Mouse (Mus musculus): ENCODE measurements around the gene Ubn1.

DNA sequence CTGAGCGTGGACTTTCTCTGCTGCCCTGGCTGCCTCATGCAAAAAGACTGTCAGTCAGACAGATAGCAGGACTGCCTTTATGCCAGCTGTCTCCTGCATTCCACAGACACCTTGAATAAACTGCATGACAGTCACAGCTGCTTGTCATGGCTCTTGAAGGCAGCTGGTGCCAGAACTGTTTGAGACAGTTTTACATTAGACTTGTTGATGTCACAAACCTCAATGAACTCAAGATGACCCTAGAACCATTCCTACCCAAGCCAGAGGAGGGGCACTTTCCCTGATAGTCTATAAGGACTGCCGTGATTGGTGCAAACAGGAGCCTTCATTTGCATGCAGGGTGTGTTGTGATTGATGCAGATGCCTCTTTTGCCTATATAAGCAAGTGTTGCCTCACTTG lies 63.7 kb downstream of the Ubn1 start:
- TF ChIP-seq POLR2A (IDR thresholded peaks at IDR 0.05; ENCODE audit: low read depth, low read length), result no peak
- TF ChIP-seq CTCF (IDR thresholded peaks at IDR 0.05; ENCODE audit: extremely low read depth, insufficient read depth, insufficient read length, insufficient replicate concordance), result no peak
